Mouse (Mus musculus) testis, adult 2 months (tissue): Measurements from ENCODE around the gene C1galt1c1. TPM values are rescaled to one million over a fixed set of nuclear protein-coding genes. Genes with fewer than 3 reads are reported as not detected.

Experiments used
- H3K27ac ChIP-seq: fragments of 200-500 bp; 2 replicates; pipeline ENCODE4 v1.5.1; 2012; ENCODE audit warnings: low read depth, low read length; ENCODE audit not compliant: control insufficient read depth, insufficient read depth
- H3K27me3 ChIP-seq: fragments of 200-500 bp; 2 replicates; pipeline ENCODE4 v1.6.1; 2012; ENCODE audit warnings: mild to moderate bottlenecking, low read length, moderate library complexity; ENCODE audit not compliant: control insufficient read depth, insufficient read depth
- H3K36me3 ChIP-seq: fragments of 200-500 bp; 2 replicates; pipeline ENCODE4 v1.6.1; 2012; ENCODE audit warnings: mild to moderate bottlenecking, low read length; ENCODE audit not compliant: control insufficient read depth, insufficient read depth
- H3K4me1 ChIP-seq: fragments of 200-500 bp; 2 replicates; pipeline ENCODE4 v1.6.1; 2012; ENCODE audit warnings: low read length; ENCODE audit not compliant: control insufficient read depth, insufficient read depth
- H3K4me3 ChIP-seq: fragments of 200-500 bp; 2 replicates; pipeline ENCODE4 v1.5.1; 2012; ENCODE audit warnings: low read depth, mild to moderate bottlenecking, low read length, moderate library complexity, mixed read lengths; ENCODE audit not compliant: control insufficient read depth
- CTCF ChIP-seq: fragments of 200-500 bp; IDR thresholded peaks from 2 replicates; pipeline ENCODE4 v1.5.1; 2012; ENCODE audit warnings: low read depth, mild to moderate bottlenecking, inconsistent platforms, low read length, moderate library complexity; ENCODE audit not compliant: control insufficient read depth, insufficient read depth, insufficient replicate concordance
- POLR2A ChIP-seq: fragments of 200-500 bp; IDR thresholded peaks from 2 replicates; pipeline ENCODE4 v1.6.1; 2012; ENCODE audit warnings: low read depth, mild to moderate bottlenecking, inconsistent platforms, low read length, moderate library complexity; ENCODE audit not compliant: control insufficient read depth
- polyA plus RNA-seq: library from polyadenylated mRNA; depleted of rRNA; stranded (reverse); fragments of >200 nt; gene quantifications from 2 replicates; pipeline ENCODE4 v1.2.3, GENCODE M21; 2012; rRNA removed

C1galt1c1 gene
- polyA plus RNA-seq, 1 experiment, result 1.7 TPM

GRCm38 (mm10) chrX:38591749-38592148 lies 43.1 kb downstream of the C1galt1c1 start:
- no peak overlapping the region for H3K27ac ChIP-seq
- H3K36me3 ChIP-seq, result no peaks in the 10 kb centered on the region
- H3K4me3 ChIP-seq, result no peak overlapping the region
- no peaks in the 10 kb centered on the region for H3K27me3 ChIP-seq
- no peaks in the 10 kb centered on the region for H3K4me1 ChIP-seq
- TF ChIP-seq POLR2A, result no peak
- TF ChIP-seq CTCF, result no peak

- no peaks in the 10 kb centered on the region for H3K27me3 ChIP-seq
- no peaks in the 10 kb centered on the region for H3K36me3 ChIP-seq
- no peaks in the 10 kb centered on the region for H3K4me1 ChIP-seq
- TF ChIP-seq CTCF (no peak), POLR2A (no peak)
- no peak overlapping the region for H3K27ac ChIP-seq
- no peak overlapping the region for H3K4me3 ChIP-seq
These were observed 45.1 kb downstream of the C1galt1c1 start for GRCm38 (mm10) chrX:38589827-38590226.

DNA sequence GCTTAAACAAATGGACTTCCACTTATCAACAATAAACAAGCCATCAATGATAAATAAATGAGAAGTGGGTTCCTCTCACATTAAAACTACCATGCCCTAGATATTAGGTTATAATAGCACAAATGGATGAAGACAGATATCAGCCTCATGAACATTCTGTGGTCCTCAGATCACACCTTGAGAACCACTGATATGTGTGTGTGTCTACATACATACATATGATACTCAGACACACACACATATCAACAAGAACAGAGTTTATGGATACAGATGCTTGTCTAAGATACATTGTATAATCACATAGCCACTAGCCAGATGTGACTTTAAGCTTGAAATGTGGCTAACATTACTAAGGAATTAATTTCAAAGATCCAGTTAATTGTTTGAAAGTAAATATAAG lies 51.6 kb downstream of the C1galt1c1 start:
- H3K36me3 ChIP-seq, result no peaks in the 10 kb centered on the region
- TF ChIP-seq CTCF, result no peak
- H3K4me1 ChIP-seq, result no peaks in the 10 kb centered on the region; the same call in 1 of the 2 replicates
- H3K27ac ChIP-seq, result no peak overlapping the region
- no peaks in the 10 kb centered on the region for H3K27me3 ChIP-seq
- no peak overlapping the region for H3K4me3 ChIP-seq

GRCm38 (mm10) chrX:38581140-38581539 lies 53.7 kb downstream of the C1galt1c1 start:
- no peaks in the 10 kb centered on the region for H3K27me3 ChIP-seq
- TF ChIP-seq POLR2A (no peak), CTCF (no peak)
- H3K4me1 ChIP-seq, result no peaks in the 10 kb centered on the region; the same call in 1 of the 2 replicates

More at GRCm38 (mm10) chrX:38581140-38581539, 53.7 kb downstream of the C1galt1c1 start:
- Histone ChIP-seq H3K27ac (0 out of 2 replicates have a peak overlapping the region, but pooled peaks have one; percentile 8), H3K36me3 (no peaks in the 10 kb centered on the region), H3K4me3 (no peak overlapping the region)

Other genes with a start within 250 kb of the C1galt1c1 start
- 31.5 and 45.7 TPM in 2 replicates for gene Lamp2, start 178.6 kb downstream of the C1galt1c1 start, polyA plus RNA-seq
- 11.6 and 13.8 TPM in 2 replicates for gene Cul4b, start 58.9 kb downstream of the C1galt1c1 start, polyA plus RNA-seq
- gene Mcts1, start 34.5 kb downstream of the C1galt1c1 start, polyA plus RNA-seq, result 2.1 and 3.0 TPM in 2 replicates
- gene 6030498E09Rik, start 137.6 kb upstream of the C1galt1c1 start, polyA plus RNA-seq, result 0.35 and 0.72 TPM in 2 replicates